Mouse (Mus musculus): ENCODE measurements around the gene Gm13212. TPM values are rescaled to one million over a fixed set of nuclear protein-coding genes. Genes with fewer than 3 reads are reported as not detected.
"Not testable (repeated sequence)": the region's sequence is repeated elsewhere in the genome, so short reads cannot be mapped to it uniquely, and the experiment has no call there.

The Gm13212 gene
- polyA plus RNA-seq, 1 experiment from 2014 or later = 0.92 TPM

GRCm38 (mm10) chr4:145594798-145595197, 9.8 kb downstream of the Gm13212 start:
- not testable (repeated sequence) for H3K27me3 ChIP-seq (ENCODE audit: poor library complexity, severe bottlenecking); H3K36me3 ChIP-seq (replicated peaks); H3K4me3 ChIP-seq; H3K4me1 ChIP-seq; H3K9me3 ChIP-seq; H3K27ac ChIP-seq; DNase-seq (ENCODE audit: extremely low spot score, low spot score)
- 89% methylated on average over 4 of the region's 4 CpGs for WGBS

GRCm38 (mm10) chr4:145640416-145641185, 55.6 kb downstream of the Gm13212 start:
- 22% methylated on average over 81 of the region's 83 CpGs for WGBS
- peak overlapping the region; percentile 31 for H3K4me3 ChIP-seq
- not testable (repeated sequence) for H3K36me3 ChIP-seq (replicated peaks); H3K4me1 ChIP-seq; H3K27me3 ChIP-seq (ENCODE audit: poor library complexity, severe bottlenecking); H3K27ac ChIP-seq
- peaks cover 16% of the 10 kb centered on the region for H3K9me3 ChIP-seq
- DNase-seq (ENCODE audit: extremely low spot score, low spot score) = peak; percentile 10

GRCm38 (mm10) chr4:145670385-145670784, 85.4 kb downstream of the Gm13212 start, which contains the start of gene Zfp980:
TSS of gene Zfp980 (plus strand) at chr4:145670685.
- not testable (repeated sequence) for H3K9me3 ChIP-seq; DNase-seq (ENCODE audit: extremely low spot score, low spot score)
- WGBS = 93% methylated on average over 3 of the region's 3 CpGs

GRCm38 (mm10) chr4:145674286-145674780, 89.4 kb downstream of the Gm13212 start:
- H3K36me3 ChIP-seq (replicated peaks); H3K4me3 ChIP-seq; H3K4me1 ChIP-seq; H3K27me3 ChIP-seq (ENCODE audit: poor library complexity, severe bottlenecking); H3K27ac ChIP-seq; H3K9me3 ChIP-seq; DNase-seq (ENCODE audit: extremely low spot score, low spot score): not testable (repeated sequence)
- WGBS = 69% methylated on average over 2 of the region's 2 CpGs

More at GRCm38 (mm10) chr4:145670385-145670784, 85.4 kb downstream of the Gm13212 start, which contains the start of gene Zfp980:
- not testable (repeated sequence) for H3K27me3 ChIP-seq (ENCODE audit: poor library complexity, severe bottlenecking); H3K4me1 ChIP-seq; H3K4me3 ChIP-seq; H3K36me3 ChIP-seq (replicated peaks); H3K27ac ChIP-seq

Other genes with a start within 250 kb of the Gm13212 start
- 0.07 TPM in 1 of 2 replicates, not detected in the other for gene Zfp990, start 74.4 kb upstream of the Gm13212 start, polyA plus RNA-seq (2016; fragmentation: Nextera tagmentation; extraction: Ambion mirVana)
- not detected in 2 replicates for gene Zfp980, start 85.5 kb downstream of the Gm13212 start, polyA plus RNA-seq (2016; fragmentation: Nextera tagmentation; extraction: Ambion mirVana)